Mouse (Mus musculus): ENCODE results near the gene Poglut1. TPM values are rescaled to one million over a fixed set of nuclear protein-coding genes. Genes with fewer than 3 reads are reported as not detected.
A peak's percentile ranks its signal among the peaks of the same experiment; 100 is the strongest.

The Poglut1 gene
- polyA plus RNA-seq, 1 experiment from 2014 or later, result 66.1 TPM

DNA sequence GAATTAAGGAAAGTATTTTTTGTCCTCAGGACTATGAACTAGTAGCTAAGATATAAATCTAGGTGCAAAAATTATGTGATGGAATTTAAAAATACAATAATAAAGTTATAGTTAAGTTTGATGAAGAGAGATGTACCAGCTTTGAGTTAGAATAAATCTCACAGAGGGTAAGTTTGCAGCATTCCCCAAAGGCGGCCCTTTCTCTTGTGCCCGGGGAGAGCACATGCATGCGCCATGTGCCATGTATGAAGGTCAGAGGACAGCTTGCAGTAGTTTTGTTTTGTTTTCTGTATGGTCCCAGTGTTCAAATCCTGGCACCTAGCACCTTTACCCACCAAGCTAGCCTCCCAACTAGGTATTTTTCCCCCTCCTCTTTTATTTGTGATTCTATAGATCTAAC, 21.4 kb upstream of the Poglut1 start:
- Histone ChIP-seq H3K4me1 (no peaks in the 10 kb centered on the region), H3K27ac (replicated peaks) (no peak overlapping the region), H3K36me3 (peaks cover 43% of the 10 kb centered on the region), H3K4me2 (replicated peaks) (no peak overlapping the region), H3K9me3 (no peaks in the 10 kb centered on the region), H3K27me3 (no peaks in the 10 kb centered on the region), H3K4me3 (no peak overlapping the region), H3K9ac (replicated peaks) (no peak overlapping the region)
- ATAC-seq (replicated peaks), result no peak
- WGBS, result 97% methylated on average over 3 of the region's 3 CpGs

DNA sequence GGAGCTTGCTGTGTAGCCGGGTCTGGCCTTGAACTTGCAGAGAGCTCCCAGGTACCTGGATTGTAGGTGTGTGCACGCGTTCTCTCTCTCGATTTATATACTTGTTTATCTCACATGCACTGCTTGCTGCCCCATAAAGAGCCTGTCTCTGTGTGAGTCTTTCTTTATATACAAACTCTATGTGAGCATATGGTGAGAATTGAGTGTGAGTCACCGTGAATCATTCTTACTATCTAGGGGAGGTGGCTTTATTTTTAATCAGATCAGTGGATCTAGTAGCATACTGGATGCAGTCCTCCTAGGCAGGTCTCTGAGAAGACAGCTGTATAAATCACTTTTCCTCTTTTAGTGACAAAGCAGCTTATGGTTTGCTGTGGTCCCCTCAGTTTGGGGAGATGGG, 18.1 kb upstream of the Poglut1 start:
- Histone ChIP-seq H3K9ac (replicated peaks) (no peak overlapping the region), H3K4me3 (no peak overlapping the region), H3K4me1 (peaks cover 21% of the 10 kb centered on the region), H3K9me3 (no peaks in the 10 kb centered on the region), H3K27ac (replicated peaks) (no peak overlapping the region), H3K36me3 (peaks cover 34% of the 10 kb centered on the region), H3K4me2 (replicated peaks) (no peak overlapping the region), H3K27me3 (no peaks in the 10 kb centered on the region)
- WGBS, result 93% methylated on average over 5 of the region's 5 CpGs
- ATAC-seq (replicated peaks), result no peak

DNA sequence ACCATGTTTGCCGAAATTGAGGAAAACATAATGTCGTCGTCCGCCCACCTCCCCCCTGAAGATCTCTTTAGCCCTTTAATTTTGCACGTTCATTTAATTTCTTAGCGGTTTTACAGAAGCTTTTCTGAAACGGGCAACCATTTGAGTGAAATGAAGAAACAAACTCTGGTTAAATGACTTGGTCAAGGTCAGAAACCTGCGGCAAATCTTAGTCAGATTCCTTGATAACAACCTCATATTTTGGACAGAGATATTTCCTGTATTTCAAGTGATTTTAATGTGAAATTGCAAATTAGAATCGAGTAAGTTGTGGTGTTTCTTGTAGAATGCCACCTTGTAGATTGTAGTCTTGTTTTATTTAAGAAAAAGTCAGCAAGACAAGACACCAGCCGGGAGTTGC, 13.5 kb upstream of the Poglut1 start:
- peak overlapping the region; percentile 93 for H3K4me3 ChIP-seq
- ATAC-seq (replicated peaks), result no peak
- no peaks in the 10 kb centered on the region for H3K27me3 ChIP-seq
- H3K4me2 ChIP-seq (replicated peaks), result peak overlapping the region; percentile 72
- WGBS, result 45% methylated on average over 10 of the region's 10 CpGs
- H3K9me3 ChIP-seq, result no peaks in the 10 kb centered on the region
- peaks cover 13% of the 10 kb centered on the region for H3K36me3 ChIP-seq
- no peak overlapping the region for H3K27ac ChIP-seq (replicated peaks)
- H3K9ac ChIP-seq (replicated peaks), result peak overlapping the region; percentile 86; the same call in 1 of the 2 replicates
- H3K4me1 ChIP-seq, result peaks cover 26% of the 10 kb centered on the region

DNA sequence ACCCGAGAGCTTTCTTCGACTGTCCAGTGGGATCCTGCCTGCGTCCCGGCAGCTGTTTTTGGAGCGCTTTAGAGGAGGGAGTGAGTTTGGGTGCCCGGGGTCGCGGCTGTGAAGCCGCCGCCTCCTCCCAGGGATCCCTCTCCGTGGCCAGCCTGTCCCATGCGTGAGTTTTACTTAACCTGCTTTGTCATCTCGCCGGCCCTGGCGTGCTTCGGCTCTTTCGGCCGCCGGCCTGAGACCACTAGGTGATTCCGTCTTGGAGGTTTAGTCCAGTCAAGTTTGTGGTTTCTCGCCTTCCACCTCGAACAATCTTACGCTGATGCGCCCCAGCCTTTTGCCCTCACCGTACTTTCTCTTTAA, 12.9 kb upstream of the Poglut1 start:
- H3K27ac ChIP-seq (replicated peaks), result peak overlapping the region; percentile 79
- peak; percentile 79 for ATAC-seq (replicated peaks)
- WGBS, result 1% methylated on average over 25 of the region's 25 CpGs

DNA sequence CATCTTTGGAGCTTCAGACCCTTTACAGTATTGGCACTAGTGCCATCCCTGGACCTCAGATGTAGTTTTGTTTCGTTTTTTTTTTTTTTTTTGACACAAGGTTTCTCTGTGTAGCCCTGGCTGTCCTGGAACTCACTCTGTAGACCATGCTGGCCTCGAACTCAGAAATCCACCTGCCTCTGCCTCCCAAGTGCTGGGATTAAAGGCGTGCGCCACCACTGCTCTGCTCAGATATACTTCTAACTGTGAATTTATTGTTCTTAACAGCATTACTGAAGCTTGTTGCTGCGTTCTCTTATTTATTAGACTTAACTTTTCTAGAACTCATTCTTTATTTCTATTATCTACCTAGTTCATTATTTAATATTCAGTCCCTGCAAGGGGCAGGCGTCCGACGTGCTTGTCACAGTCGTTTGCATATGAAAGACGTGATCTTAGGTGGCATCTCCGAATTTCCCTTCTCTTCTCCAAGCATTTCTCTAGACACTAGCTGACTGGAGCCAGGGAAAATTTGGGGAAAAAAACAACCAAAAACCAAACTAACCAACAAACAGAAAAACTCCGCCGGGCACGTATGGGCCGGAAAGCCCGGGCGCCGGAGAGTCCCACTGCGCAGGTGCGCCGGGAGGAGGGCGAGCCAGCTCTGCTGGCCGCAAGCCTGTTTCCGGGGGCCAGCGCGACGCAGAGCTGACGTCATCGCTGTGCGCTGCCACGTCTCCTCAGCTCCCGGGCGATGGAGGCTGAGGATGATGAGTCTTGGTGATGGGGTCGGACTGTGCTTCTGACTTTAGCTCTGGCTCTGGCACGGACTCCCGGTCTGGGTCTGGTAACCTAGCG, 12.3 kb upstream of the Poglut1 start:
- peaks cover 11% of the 10 kb centered on the region; the same call in 1 of the 2 replicates for H3K36me3 ChIP-seq
- H3K4me2 ChIP-seq (replicated peaks), result peak overlapping the region; percentile 72
- H3K9me3 ChIP-seq, result no peaks in the 10 kb centered on the region
- peaks cover 26% of the 10 kb centered on the region for H3K4me1 ChIP-seq
- WGBS, result 7% methylated on average over 37 of the region's 37 CpGs
- H3K4me3 ChIP-seq, result peak overlapping the region; percentile 93
- ATAC-seq (replicated peaks), result peak; percentile 96
- peak overlapping the region; percentile 86 for H3K9ac ChIP-seq (replicated peaks)
- H3K27ac ChIP-seq (replicated peaks), result peak overlapping the region; percentile 79
- no peaks in the 10 kb centered on the region for H3K27me3 ChIP-seq

More for the DNA sequence above, 12.9 kb upstream of the Poglut1 start:
- Histone ChIP-seq H3K4me2 (replicated peaks) (peak overlapping the region; percentile 72), H3K4me3 (peak overlapping the region; percentile 93), H3K4me1 (peaks cover 26% of the 10 kb centered on the region), H3K27me3 (no peaks in the 10 kb centered on the region), H3K9ac (replicated peaks) (peak overlapping the region; percentile 86), H3K36me3 (peaks cover 11% of the 10 kb centered on the region; the same call in 1 of the 2 replicates), H3K9me3 (no peaks in the 10 kb centered on the region)

DNA sequence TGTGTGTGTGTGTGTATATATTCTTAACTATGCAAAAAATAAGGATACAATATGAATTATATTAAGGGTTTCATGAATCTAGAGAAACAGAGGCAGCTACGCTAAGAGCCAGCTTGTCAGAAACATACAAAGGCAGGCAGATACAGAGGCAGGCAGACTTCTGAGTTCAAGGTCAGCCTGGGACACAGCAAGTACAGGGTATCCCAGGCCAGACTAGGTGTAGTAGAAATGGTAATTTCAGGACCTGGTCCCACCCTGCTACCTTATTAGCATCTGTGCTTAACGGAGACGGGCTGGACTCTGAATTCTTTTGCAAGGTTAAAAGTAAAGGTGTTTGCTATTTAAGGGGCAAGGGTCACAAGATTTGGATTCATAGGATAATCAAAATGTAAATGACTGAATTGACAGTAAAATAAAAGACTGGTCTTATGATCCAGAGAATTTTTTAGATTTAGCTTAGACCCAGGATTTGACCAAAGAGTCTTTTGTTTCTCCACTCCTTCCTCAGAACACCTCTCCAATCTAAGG, 8.2 kb upstream of the Poglut1 start, which contains the start of gene Tmem39a:
TSS of gene Tmem39a (plus strand) at position 478 of the 528 bp plus-strand sequence.
- H3K4me1 ChIP-seq, result peaks cover 6% of the 10 kb centered on the region
- no peak within 1 kb of the TSS for H3K4me2 ChIP-seq (replicated peaks)
- H3K27ac ChIP-seq (replicated peaks), result no peak within 1 kb of the TSS
- WGBS, result 82% methylated on average over 3 of the region's 3 CpGs
- no peaks in the 10 kb centered on the region for H3K36me3 ChIP-seq
- ATAC-seq (replicated peaks), result no peak
- no peak within 1 kb of the TSS for H3K9ac ChIP-seq (replicated peaks)
- H3K4me3 ChIP-seq, result no peak within 1 kb of the TSS
- H3K9me3 ChIP-seq, result no peaks in the 10 kb centered on the region
- peaks cover 9% of the 10 kb centered on the region; the same call in 1 of the 2 replicates for H3K27me3 ChIP-seq

DNA sequence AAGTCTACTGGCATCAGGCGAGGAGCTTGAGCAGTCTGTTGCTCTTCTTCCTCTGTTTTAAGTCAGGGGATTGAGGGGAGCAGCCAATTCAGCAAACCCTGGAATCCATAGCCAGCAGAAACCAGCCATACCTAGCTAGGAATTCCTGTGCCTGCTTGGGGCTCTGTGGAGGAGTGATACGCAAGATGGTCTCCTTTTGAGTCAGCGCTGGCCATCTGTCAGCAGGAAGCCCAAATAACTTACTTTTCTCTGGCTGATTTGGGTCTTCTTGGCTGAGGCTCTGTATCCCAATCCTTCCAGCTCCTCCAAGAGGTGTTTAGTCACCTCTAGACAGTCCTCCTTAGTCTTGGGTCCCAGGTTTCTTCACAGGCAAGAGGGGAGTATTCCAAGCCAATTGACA, 5.9 kb upstream of the Poglut1 start:
- no peak overlapping the region for H3K4me2 ChIP-seq (replicated peaks)
- H3K4me3 ChIP-seq, result no peak overlapping the region
- H3K9ac ChIP-seq (replicated peaks), result no peak overlapping the region
- ATAC-seq (replicated peaks), result no peak
- H3K36me3 ChIP-seq, result no peaks in the 10 kb centered on the region
- peaks cover 18% of the 10 kb centered on the region; the same call in 1 of the 2 replicates for H3K27me3 ChIP-seq
- H3K9me3 ChIP-seq, result no peaks in the 10 kb centered on the region
- no peaks in the 10 kb centered on the region for H3K4me1 ChIP-seq
- no peak overlapping the region for H3K27ac ChIP-seq (replicated peaks)
- WGBS, result 88% methylated on average over 3 of the region's 3 CpGs

DNA sequence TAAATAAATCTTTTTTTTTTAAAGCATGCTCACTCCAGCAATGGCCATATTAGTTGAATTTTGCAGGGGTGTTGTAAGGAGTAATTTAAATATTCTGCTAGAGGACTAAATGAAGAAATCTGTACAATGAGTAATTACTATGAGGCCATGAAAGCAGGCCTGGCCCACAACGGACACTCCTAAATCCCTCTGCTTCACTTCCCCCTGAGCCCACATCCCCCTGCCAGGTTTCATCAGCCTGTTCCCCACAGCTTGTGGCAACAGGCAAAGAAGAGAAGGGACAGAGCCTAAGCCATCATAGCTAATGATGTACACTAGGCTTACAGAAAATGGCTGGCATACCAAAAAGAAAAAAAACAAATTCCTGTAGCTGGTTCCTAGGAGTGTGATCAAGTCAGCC, 2.1 kb downstream of the Poglut1 start:
- Histone ChIP-seq H3K4me2 (replicated peaks) (peak overlapping the region; percentile 60), H3K9me3 (no peaks in the 10 kb centered on the region), H3K27ac (replicated peaks) (no peak overlapping the region), H3K4me1 (peaks cover 29% of the 10 kb centered on the region), H3K9ac (replicated peaks) (no peak overlapping the region), H3K36me3 (peaks cover 27% of the 10 kb centered on the region), H3K27me3 (peaks cover 6% of the 10 kb centered on the region; the same call in 1 of the 2 replicates), H3K4me3 (no peak overlapping the region)
- ATAC-seq (replicated peaks), result no peak
- 88% methylated on average over 1 of the region's 1 CpGs for WGBS

DNA sequence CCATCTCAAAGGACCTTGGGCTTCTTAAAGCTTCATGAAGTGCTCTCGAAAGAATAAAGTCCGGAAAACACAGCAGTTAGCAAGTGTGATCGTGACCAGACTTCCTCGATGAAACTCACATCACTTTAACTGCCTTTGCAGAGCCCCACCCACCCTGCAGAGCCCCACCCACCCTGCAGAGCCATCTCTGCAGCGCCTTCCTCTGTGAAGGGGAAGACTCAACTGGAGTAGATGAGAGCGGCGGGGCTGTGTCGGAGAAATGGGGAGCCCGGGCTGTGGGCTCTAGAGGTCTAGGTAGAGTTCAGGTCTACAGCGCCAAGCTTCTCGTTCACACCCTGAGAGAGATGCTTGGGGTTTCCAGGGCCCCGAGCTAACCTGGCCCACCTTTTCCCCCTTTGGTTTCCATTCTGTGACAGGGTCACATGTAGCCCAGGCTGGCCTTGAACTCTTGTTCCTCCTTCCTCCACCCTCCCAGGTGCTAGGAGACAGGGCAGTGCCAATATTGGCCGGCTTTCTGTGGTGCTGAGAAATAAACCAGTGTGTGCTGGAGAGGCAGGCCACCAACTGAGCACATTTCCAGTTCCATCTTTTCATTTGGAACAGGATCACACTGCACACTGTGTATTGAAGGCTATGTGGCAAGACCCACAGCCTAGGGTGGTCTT, 11.2 kb downstream of the Poglut1 start:
- Histone ChIP-seq H3K9me3 (no peaks in the 10 kb centered on the region), H3K4me3 (no peak overlapping the region), H3K9ac (replicated peaks) (no peak overlapping the region), H3K27ac (replicated peaks) (no peak overlapping the region), H3K27me3 (no peaks in the 10 kb centered on the region), H3K4me1 (no peaks in the 10 kb centered on the region), H3K36me3 (peaks cover 74% of the 10 kb centered on the region), H3K4me2 (replicated peaks) (no peak overlapping the region)
- no peak for ATAC-seq (replicated peaks)
- 91% methylated on average over 13 of the region's 13 CpGs for WGBS

DNA sequence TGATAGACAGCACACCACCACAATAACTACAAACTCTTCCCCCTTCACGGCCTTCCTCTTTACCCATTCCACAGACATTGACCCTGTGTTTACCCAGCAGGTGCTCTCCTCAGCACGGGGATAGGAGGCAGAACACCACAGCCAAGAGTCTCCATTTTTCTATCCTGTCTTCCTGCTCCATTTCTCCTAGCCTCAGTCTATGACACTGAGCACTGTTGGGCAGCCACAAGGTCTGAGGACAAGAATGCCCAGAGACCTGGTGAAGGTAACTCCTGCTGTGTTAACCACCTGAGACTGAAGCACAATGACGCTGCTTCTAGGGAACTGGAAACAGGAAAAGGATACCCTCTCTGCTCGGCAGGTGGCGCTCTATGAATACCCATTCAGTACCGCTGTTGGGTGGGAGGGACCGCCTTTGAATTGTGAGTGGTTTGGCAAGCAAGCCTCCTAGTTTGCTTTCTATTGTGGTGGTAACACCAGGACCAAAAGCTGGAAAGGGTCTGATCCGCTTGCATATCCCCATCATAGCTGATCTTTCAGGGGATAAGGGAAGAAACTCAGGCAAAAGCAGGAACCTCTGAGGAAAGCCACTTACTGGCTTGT, 13.4 kb downstream of the Poglut1 start:
- Histone ChIP-seq H3K36me3 (peaks cover 75% of the 10 kb centered on the region), H3K27me3 (no peaks in the 10 kb centered on the region), H3K27ac (replicated peaks) (no peak overlapping the region), H3K4me2 (replicated peaks) (no peak overlapping the region), H3K4me3 (no peak overlapping the region), H3K9me3 (no peaks in the 10 kb centered on the region), H3K4me1 (no peaks in the 10 kb centered on the region), H3K9ac (replicated peaks) (no peak overlapping the region)
- WGBS, result 37% methylated on average over 8 of the region's 8 CpGs
- peak; percentile 60 for ATAC-seq (replicated peaks)

DNA sequence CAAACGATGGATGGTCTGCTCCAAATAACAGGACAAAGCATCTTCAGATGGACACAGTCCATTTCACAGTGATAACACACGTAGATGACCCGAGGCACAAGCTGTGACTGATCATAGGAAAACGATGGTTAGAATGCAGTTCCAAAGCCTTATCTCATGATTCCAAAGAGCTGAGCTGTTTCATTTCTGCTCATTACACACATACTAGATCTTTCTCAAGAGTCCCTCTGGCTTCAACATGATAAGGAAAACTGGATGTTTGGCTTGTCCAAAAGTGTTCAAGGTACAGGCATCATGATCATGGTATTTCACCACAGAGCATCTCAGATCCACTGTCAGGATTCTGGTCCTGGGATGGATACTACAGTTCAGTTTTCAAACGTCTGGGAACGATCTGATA, 23.8 kb downstream of the Poglut1 start:
- no peaks in the 10 kb centered on the region for H3K9me3 ChIP-seq
- no peak overlapping the region for H3K4me3 ChIP-seq
- ATAC-seq (replicated peaks), result no peak
- no peaks in the 10 kb centered on the region for H3K27me3 ChIP-seq
- no peak overlapping the region for H3K4me2 ChIP-seq (replicated peaks)
- H3K4me1 ChIP-seq, result peaks cover 14% of the 10 kb centered on the region
- WGBS, result 91% methylated on average over 6 of the region's 6 CpGs
- H3K36me3 ChIP-seq, result peaks cover 70% of the 10 kb centered on the region
- no peak overlapping the region for H3K27ac ChIP-seq (replicated peaks)
- no peak overlapping the region for H3K9ac ChIP-seq (replicated peaks)
